Mouse (Mus musculus) hindbrain, postnatal 0 days (tissue): ENCODE measurements around the gene Sik3. TPM values are rescaled to one million over a fixed set of nuclear protein-coding genes. Genes with fewer than 3 reads are reported as not detected.
A peak's percentile ranks its signal among the peaks of the same experiment; 100 is the strongest.

Source experiments
- ATAC-seq: fragments of 200-750 bp; cut with Nextera tagmentation; 2 replicates; pipeline ENCODE4 v1.8.0; 2017; ENCODE audit warnings: mild to moderate bottlenecking, moderate TSS enrichment, moderate library complexity
- DNase-seq: peaks from one replicate; pipeline ENCODE4 v3.0.0-alpha.2; 2015; ENCODE audit warnings: low spot score
- H3K27ac ChIP-seq: fragments of 300-500 bp; sonication (generic); 2 replicates; pipeline ENCODE4 v1.5.1; 2014; ENCODE audit warnings: mild to moderate bottlenecking
- H3K27me3 ChIP-seq: fragments of 300-500 bp; sonication (generic); 2 replicates; pipeline ENCODE4 v1.6.1; 2014; ENCODE audit warnings: low read length, mixed read lengths; ENCODE audit not compliant: insufficient read depth
- H3K36me3 ChIP-seq: fragments of 300-500 bp; sonication (generic); 2 replicates; pipeline ENCODE4 v1.6.1; 2014; ENCODE audit warnings: low read length, mixed read lengths; ENCODE audit not compliant: insufficient read depth
- H3K4me1 ChIP-seq: fragments of 300-500 bp; sonication (generic); 2 replicates; pipeline ENCODE4 v1.6.1; 2014; ENCODE audit warnings: antibody characterized with exemption, low read length, mixed read lengths; ENCODE audit not compliant: insufficient read depth
- H3K4me2 ChIP-seq: fragments of 300-500 bp; sonication (generic); 2 replicates; pipeline ENCODE4 v1.6.1; 2014; ENCODE audit warnings: low read depth, mild to moderate bottlenecking, low read length, moderate library complexity, mixed read lengths
- H3K4me3 ChIP-seq: fragments of 300-500 bp; sonication (generic); 2 replicates; pipeline ENCODE4 v1.5.1; 2014; ENCODE audit warnings: low read length
- H3K9ac ChIP-seq: fragments of 300-500 bp; sonication (generic); replicated peaks from 2 replicates; pipeline ENCODE4 v1.6.1; 2014; ENCODE audit warnings: mild to moderate bottlenecking, low read length, moderate library complexity, mixed read lengths
- H3K9me3 ChIP-seq: fragments of 300-500 bp; sonication (generic); 2 replicates; pipeline ENCODE4 v1.6.1; 2016; ENCODE audit warnings: low read length, mixed read lengths
- CTCF ChIP-seq: IDR thresholded peaks from 2 replicates; pipeline ENCODE4 v1.5.1; 2016; ENCODE audit warnings: antibody characterized with exemption, control low read depth, low read depth
- WGBS: fragments of 180-500 bp; shearing (Covaris S2); extraction: QIAGEN DNeasy Blood & Tissue Kit; methylation state at CpG from one replicate; pipeline ENCODE4 v1.1.7; 2014; 5-methylcytosine and 5-hydroxymethylcytosine counted together
- polyA plus RNA-seq: library from polyadenylated mRNA; unstranded; fragments of >200 nt; fragmentation: Nextera tagmentation; extraction: Ambion mirVana; gene quantifications from 2 replicates; pipeline ENCODE4 v1.2.1, GENCODE M21; 2015
- total RNA-seq: library from RNA; depleted of rRNA; stranded (reverse); fragments of >200 nt; gene quantifications from 2 replicates; pipeline ENCODE4 v1.2.3, GENCODE M21; 2014

The Sik3 gene
- total and polyA plus RNA-seq, 2 experiments from 2014 or later, result 12.5 to 37.1 TPM

DNA sequence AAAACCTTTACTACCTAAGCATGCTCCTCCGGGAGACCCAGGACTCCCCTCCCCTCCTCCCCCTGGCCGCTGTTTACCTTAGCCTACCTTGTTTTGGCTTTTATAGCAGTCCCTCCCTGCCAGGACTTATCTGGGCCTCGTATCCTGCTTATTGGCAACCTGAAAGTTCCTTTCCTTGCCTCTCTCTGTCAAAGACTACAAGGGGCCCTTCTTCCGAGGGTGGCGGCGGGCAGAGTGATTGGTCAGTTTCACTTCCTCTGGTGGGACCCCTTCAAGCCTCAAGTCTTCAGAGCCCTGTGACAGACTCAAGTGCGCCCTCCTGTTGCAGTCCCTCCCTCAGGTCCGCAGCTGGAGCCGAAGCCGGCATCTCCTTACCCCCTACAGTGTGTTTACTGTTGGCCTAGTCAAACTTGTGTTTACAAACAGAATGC is 1.6 kb downstream of the Sik3 start:
- no peaks in the 10 kb centered on the region for H3K9me3 ChIP-seq
- no peaks in the 10 kb centered on the region for H3K27me3 ChIP-seq
- WGBS, result 7% methylated on average over 10 of the region's 10 CpGs
- peak overlapping the region; percentile 86 for H3K4me2 ChIP-seq
- H3K4me3 ChIP-seq, result peak overlapping the region; percentile 95
- H3K9ac ChIP-seq, result peak overlapping the region; percentile 98
- peak overlapping the region; percentile 94; the same call in 1 of the 2 replicates for H3K27ac ChIP-seq
- no peaks in the 10 kb centered on the region for H3K36me3 ChIP-seq
- peak; percentile 57 for TF ChIP-seq CTCF
- ATAC-seq (no peak), DNase-seq (peak; percentile 53)
- H3K4me1 ChIP-seq, result peaks cover 26% of the 10 kb centered on the region

DNA sequence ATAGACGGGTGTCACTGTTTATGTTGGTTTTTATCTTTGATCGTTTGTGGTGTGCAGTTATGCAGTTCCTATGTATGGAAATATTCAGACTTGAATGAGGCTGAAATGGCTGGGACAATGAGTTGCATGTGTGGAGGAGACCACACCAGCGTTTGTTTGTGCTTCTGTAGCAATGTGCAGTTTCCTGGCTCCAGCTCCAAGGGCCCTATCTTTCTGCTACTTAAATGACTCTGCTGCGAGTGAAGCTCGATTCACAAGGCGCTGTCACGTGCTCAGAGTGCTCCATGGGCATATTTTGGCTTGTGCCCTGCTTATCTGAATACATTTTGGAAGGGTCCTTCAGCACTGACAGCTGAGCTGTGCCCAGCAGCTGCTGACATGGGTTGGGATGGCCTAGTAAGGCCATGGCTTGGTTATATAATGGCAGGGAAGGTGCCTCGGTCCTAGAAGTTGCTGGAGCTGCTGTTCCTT is 2.5 kb downstream of the Sik3 start:
- no peak for ATAC-seq
- Histone ChIP-seq H3K27me3 (no peaks in the 10 kb centered on the region), H3K4me2 (peak overlapping the region; percentile 86), H3K27ac (peak overlapping the region; percentile 23; the same call in 1 of the 2 replicates), H3K4me3 (peak overlapping the region; percentile 95; the same call in 1 of the 2 replicates), H3K9ac (no peak overlapping the region), H3K9me3 (no peaks in the 10 kb centered on the region), H3K36me3 (no peaks in the 10 kb centered on the region), H3K4me1 (peaks cover 26% of the 10 kb centered on the region)
- 19% methylated on average over 8 of the region's 8 CpGs for WGBS
- peak; percentile 43 for DNase-seq
- no peak for TF ChIP-seq CTCF

DNA sequence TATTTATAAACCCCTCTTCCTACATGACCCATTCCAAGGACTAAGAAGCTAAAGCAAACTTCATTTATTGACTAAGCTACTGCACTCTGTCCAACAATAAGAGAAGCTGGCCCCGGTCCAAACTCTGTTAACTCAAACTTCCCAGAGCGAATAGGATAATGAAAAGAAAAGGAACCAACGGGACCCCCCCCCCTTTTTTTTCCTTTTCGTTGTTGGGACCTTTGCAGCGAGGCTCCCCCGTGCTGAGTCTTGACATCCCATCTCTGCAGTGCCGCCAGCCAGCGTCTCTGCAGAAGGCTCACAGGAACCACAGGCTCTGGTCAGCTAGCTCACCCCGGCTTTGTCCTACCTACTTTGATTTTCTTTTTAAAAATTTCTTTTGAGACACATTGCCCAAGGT is 3.2 kb downstream of the Sik3 start:
- Histone ChIP-seq H3K27ac (no peak overlapping the region), H3K9ac (no peak overlapping the region), H3K4me1 (peaks cover 26% of the 10 kb centered on the region), H3K4me3 (no peak overlapping the region), H3K36me3 (no peaks in the 10 kb centered on the region), H3K27me3 (no peaks in the 10 kb centered on the region), H3K4me2 (peak overlapping the region; percentile 86), H3K9me3 (no peaks in the 10 kb centered on the region)
- 20% methylated on average over 9 of the region's 9 CpGs for WGBS
- DNase-seq (peak; percentile 51), ATAC-seq (no peak)
- TF ChIP-seq CTCF, result no peak

DNA sequence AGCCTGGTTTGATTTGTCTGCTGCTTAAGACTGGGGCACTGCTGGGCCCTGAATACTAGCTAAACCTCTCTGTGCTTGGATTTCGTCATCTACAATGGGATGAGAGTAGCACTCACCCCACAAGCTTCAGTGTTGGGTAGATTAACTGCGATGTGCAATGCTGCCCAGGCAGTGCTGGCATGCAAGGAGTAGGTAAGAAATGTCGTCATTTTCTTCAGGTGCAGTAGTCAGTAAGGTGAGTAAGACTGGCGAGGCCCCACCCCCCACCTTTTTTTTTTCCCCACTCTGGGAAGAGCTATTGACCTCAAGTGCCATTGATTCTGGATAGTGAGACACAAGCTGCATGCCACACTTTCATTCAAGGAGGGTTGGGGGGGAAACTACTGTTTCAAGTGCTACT is 3.8 kb downstream of the Sik3 start:
- 0 out of 2 replicates have a peak overlapping the region, but pooled peaks have one; percentile 86 for H3K4me2 ChIP-seq
- no peak overlapping the region for H3K27ac ChIP-seq
- DNase-seq (no peak), ATAC-seq (no peak)
- H3K36me3 ChIP-seq, result no peaks in the 10 kb centered on the region; the same call in 1 of the 2 replicates
- no peak for TF ChIP-seq CTCF
- H3K9ac ChIP-seq, result no peak overlapping the region
- no peaks in the 10 kb centered on the region for H3K27me3 ChIP-seq
- no peaks in the 10 kb centered on the region for H3K9me3 ChIP-seq
- 69% methylated on average over 4 of the region's 4 CpGs for WGBS
- peaks cover 26% of the 10 kb centered on the region for H3K4me1 ChIP-seq
- H3K4me3 ChIP-seq, result no peak overlapping the region

DNA sequence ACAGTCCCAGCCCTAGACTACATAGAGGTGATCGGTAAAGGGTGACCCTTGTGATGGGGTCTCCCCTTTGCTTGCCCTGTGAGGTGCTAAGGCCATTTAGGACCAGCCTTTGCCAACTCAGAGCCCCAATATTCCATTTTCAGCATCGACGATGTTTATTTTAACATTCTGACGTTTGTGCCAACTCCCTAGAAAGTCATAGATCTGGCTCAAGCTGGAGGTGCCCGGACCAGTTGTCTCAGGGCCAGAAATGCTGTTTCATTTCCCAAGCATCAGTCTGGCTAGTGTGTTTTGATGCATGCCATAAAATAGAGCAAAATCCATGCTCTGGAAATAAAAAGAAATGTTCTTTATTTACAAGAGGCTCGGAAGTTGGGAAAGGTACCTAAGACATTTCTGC is 5.7 kb downstream of the Sik3 start:
- 75% methylated on average over 6 of the region's 6 CpGs for WGBS
- ATAC-seq (no peak), DNase-seq (no peak)
- Histone ChIP-seq H3K9ac (no peak overlapping the region), H3K27ac (no peak overlapping the region), H3K36me3 (no peaks in the 10 kb centered on the region; the same call in 1 of the 2 replicates), H3K4me2 (no peak overlapping the region), H3K4me1 (peaks cover 21% of the 10 kb centered on the region), H3K4me3 (no peak overlapping the region), H3K27me3 (no peaks in the 10 kb centered on the region), H3K9me3 (no peaks in the 10 kb centered on the region)
- TF ChIP-seq CTCF, result no peak

DNA sequence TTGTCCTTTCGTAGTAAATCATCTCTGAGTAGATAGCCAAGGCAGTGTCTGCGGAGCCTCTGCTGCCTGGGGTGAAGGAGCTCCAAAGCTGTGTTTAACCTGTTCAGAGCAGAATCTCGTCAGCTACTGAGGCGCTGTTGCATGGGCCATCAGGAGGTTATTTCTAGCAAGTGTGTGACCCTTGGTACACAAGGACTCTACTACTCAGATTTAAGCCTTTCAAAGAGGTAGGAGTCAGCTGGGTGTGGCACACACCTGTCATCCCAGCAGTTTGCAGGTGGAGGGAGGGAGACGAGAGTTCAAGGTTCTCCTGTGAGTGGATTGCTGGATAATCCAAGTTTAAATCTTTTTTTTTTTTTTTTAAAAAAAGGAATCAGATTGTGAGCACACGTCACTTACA is 7.4 kb downstream of the Sik3 start:
- DNase-seq (no peak), ATAC-seq (no peak)
- Histone ChIP-seq H3K4me2 (no peak overlapping the region), H3K4me3 (no peak overlapping the region), H3K9ac (no peak overlapping the region), H3K36me3 (no peaks in the 10 kb centered on the region; the same call in 1 of the 2 replicates), H3K27ac (no peak overlapping the region), H3K27me3 (no peaks in the 10 kb centered on the region), H3K9me3 (no peaks in the 10 kb centered on the region), H3K4me1 (peaks cover 15% of the 10 kb centered on the region; the same call in 1 of the 2 replicates)
- no peak for TF ChIP-seq CTCF
- 78% methylated on average over 6 of the region's 6 CpGs for WGBS

DNA sequence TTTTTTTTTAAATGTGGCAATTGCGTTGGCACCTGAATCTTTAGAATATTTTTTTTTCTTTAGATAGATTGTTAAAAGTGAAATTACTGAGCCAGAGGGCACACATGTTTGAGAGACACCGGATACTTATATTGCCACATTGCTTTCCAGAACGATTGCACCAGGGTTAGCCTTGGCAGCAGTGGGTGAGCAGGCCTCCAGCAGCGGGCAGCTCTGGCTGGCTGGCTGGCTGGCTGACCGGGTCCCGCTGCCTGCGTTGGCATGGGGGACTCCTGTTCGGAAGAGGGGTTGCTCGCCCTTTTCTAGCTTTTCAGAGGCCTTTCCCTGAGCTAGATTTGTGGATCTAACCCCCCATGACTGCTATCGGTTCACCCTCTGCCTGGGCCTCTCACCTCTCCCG is 11.0 kb downstream of the Sik3 start:
- H3K27me3 ChIP-seq, result no peaks in the 10 kb centered on the region
- H3K9me3 ChIP-seq, result no peaks in the 10 kb centered on the region
- H3K9ac ChIP-seq, result no peak overlapping the region
- no peak for DNase-seq
- no peaks in the 10 kb centered on the region; the same call in 1 of the 2 replicates for H3K36me3 ChIP-seq
- no peak for ATAC-seq
- whole genome bisulfite sequencing, result 88% methylated on average over 11 of the region's 11 CpGs
- TF ChIP-seq CTCF, result no peak
- H3K4me2 ChIP-seq, result no peak overlapping the region
- H3K4me3 ChIP-seq, result no peak overlapping the region
- no peaks in the 10 kb centered on the region for H3K4me1 ChIP-seq
- no peak overlapping the region for H3K27ac ChIP-seq
